Mouse (Mus musculus): ENCODE data around the gene Pskh1. TPM values are rescaled to one million over a fixed set of nuclear protein-coding genes. Genes with fewer than 3 reads are reported as not detected.

Pskh1 gene
- polyA plus RNA-seq, 1 experiment from 2014 or later: 13.4 TPM

- peak overlapping the region; percentile 97 for H3K4me2 ChIP-seq (replicated peaks; ENCODE audit: low read depth)
- whole genome bisulfite sequencing: 24% methylated on average over 8 of the region's 8 CpGs
- no peaks in the 10 kb centered on the region for H3K27me3 ChIP-seq (ENCODE audit: control insufficient read depth, insufficient read depth, low read length)
- H3K36me3 ChIP-seq (ENCODE audit: control insufficient read depth, insufficient read depth, low read length): no peaks in the 10 kb centered on the region
- DNase-seq (ENCODE audit: low spot score) (no peak), ATAC-seq (ENCODE audit: low FRiP score, low TSS enrichment) (no peak)
- H3K4me3 ChIP-seq (ENCODE audit: low read depth, low read length): peak overlapping the region; percentile 73; the same call in 1 of the 2 replicates
- peaks cover 4% of the 10 kb centered on the region; the same call in 1 of the 2 replicates for H3K4me1 ChIP-seq (replicated peaks; ENCODE audit: control insufficient read depth, insufficient read depth)
- no peak for TF ChIP-seq EP300 (optimal IDR thresholded peaks at IDR 0.05)
- no peak for TF ChIP-seq CTCF (IDR thresholded peaks at IDR 0.05; ENCODE audit: low read depth)
- no peak overlapping the region for H3K9ac ChIP-seq (ENCODE audit: low read length)
- H3K9me3 ChIP-seq (ENCODE audit: control insufficient read depth, low read length): no peaks in the 10 kb centered on the region
- peak overlapping the region; percentile 56; the same call in 1 of the 2 replicates for H3K27ac ChIP-seq (replicated peaks)
Observed at GRCm38 (mm10) chr8:105854303-105854702, 45.9 kb upstream of the Pskh1 start.

- DNase-seq (ENCODE audit: low spot score): peak; percentile 96
- Histone ChIP-seq H3K4me2 (replicated peaks; ENCODE audit: low read depth) (peak within 1 kb of the TSS; percentile 97), H3K9me3 (ENCODE audit: control insufficient read depth, low read length) (no peaks in the 10 kb centered on the region), H3K27ac (replicated peaks) (peak within 1 kb of the TSS; percentile 91), H3K4me3 (ENCODE audit: low read depth, low read length) (peak within 1 kb of the TSS; percentile 73), H3K9ac (ENCODE audit: low read length) (peak within 1 kb of the TSS; percentile 79), H3K4me1 (replicated peaks; ENCODE audit: control insufficient read depth, insufficient read depth) (peaks cover 4% of the 10 kb centered on the region; the same call in 1 of the 2 replicates), H3K27me3 (ENCODE audit: control insufficient read depth, insufficient read depth, low read length) (no peaks in the 10 kb centered on the region), H3K36me3 (ENCODE audit: control insufficient read depth, insufficient read depth, low read length) (no peaks in the 10 kb centered on the region)
- under 1% methylated on average over 43 of the region's 43 CpGs for WGBS
- TF ChIP-seq CTCF (IDR thresholded peaks at IDR 0.05; ENCODE audit: low read depth) (peak; percentile 87), EP300 (optimal IDR thresholded peaks at IDR 0.05) (peak; percentile 47)
- peak; percentile 94 for ATAC-seq (ENCODE audit: low FRiP score, low TSS enrichment)
Observed at GRCm38 (mm10) chr8:105854715-105855216, 45.5 kb upstream of the Pskh1 start, which contains the start of gene Thap11. Thap11 (plus strand) TSS chr8:105855132.

- Histone ChIP-seq H3K4me1 (replicated peaks; ENCODE audit: control insufficient read depth, insufficient read depth) (peaks cover 2% of the 10 kb centered on the region; the same call in 1 of the 2 replicates), H3K9ac (ENCODE audit: low read length) (peak overlapping the region; percentile 79), H3K27ac (replicated peaks) (peak overlapping the region; percentile 91), H3K4me3 (ENCODE audit: low read depth, low read length) (peak overlapping the region; percentile 73), H3K9me3 (ENCODE audit: control insufficient read depth, low read length) (no peaks in the 10 kb centered on the region), H3K36me3 (ENCODE audit: control insufficient read depth, insufficient read depth, low read length) (no peaks in the 10 kb centered on the region), H3K4me2 (replicated peaks; ENCODE audit: low read depth) (peak overlapping the region; percentile 97), H3K27me3 (ENCODE audit: control insufficient read depth, insufficient read depth, low read length) (no peaks in the 10 kb centered on the region)
- under 1% methylated on average over 64 of the region's 71 CpGs for WGBS
- no peak for DNase-seq (ENCODE audit: low spot score)
- peak; percentile 63 for ATAC-seq (ENCODE audit: low FRiP score, low TSS enrichment)
- TF ChIP-seq CTCF (IDR thresholded peaks at IDR 0.05; ENCODE audit: low read depth) (peak; percentile 29; the same call in 1 of the 2 replicates), EP300 (optimal IDR thresholded peaks at IDR 0.05) (no peak)
Observed at GRCm38 (mm10) chr8:105855248-105856167, 44.7 kb upstream of the Pskh1 start.

GRCm38 (mm10) chr8:105856168-105856835 lies 43.9 kb upstream of the Pskh1 start:
- DNase-seq (ENCODE audit: low spot score) (no peak), ATAC-seq (ENCODE audit: low FRiP score, low TSS enrichment) (no peak)
- TF ChIP-seq CTCF (IDR thresholded peaks at IDR 0.05; ENCODE audit: low read depth) (no peak), EP300 (optimal IDR thresholded peaks at IDR 0.05) (no peak)
- Histone ChIP-seq H3K9me3 (ENCODE audit: control insufficient read depth, low read length) (no peaks in the 10 kb centered on the region), H3K9ac (ENCODE audit: low read length) (peak overlapping the region; percentile 79), H3K4me2 (replicated peaks; ENCODE audit: low read depth) (peak overlapping the region; percentile 97), H3K27me3 (ENCODE audit: control insufficient read depth, insufficient read depth, low read length) (no peaks in the 10 kb centered on the region), H3K4me1 (replicated peaks; ENCODE audit: control insufficient read depth, insufficient read depth) (peaks cover 2% of the 10 kb centered on the region; the same call in 1 of the 2 replicates), H3K4me3 (ENCODE audit: low read depth, low read length) (peak overlapping the region; percentile 73), H3K27ac (replicated peaks) (peak overlapping the region; percentile 91), H3K36me3 (ENCODE audit: control insufficient read depth, insufficient read depth, low read length) (no peaks in the 10 kb centered on the region)
- 12% methylated on average over 15 of the region's 15 CpGs for WGBS

GRCm38 (mm10) chr8:105858495-105858894 lies 41.7 kb upstream of the Pskh1 start:
- no peak for DNase-seq (ENCODE audit: low spot score)
- WGBS: 83% methylated on average over 5 of the region's 5 CpGs
- H3K9ac ChIP-seq (ENCODE audit: low read length): no peak overlapping the region

More at GRCm38 (mm10) chr8:105858495-105858894, 41.7 kb upstream of the Pskh1 start:
- no peaks in the 10 kb centered on the region; the same call in 1 of the 2 replicates for H3K36me3 ChIP-seq (ENCODE audit: control insufficient read depth, insufficient read depth, low read length)
- peaks cover 11% of the 10 kb centered on the region; the same call in 1 of the 2 replicates for H3K4me1 ChIP-seq (replicated peaks; ENCODE audit: control insufficient read depth, insufficient read depth)
- H3K27ac ChIP-seq (replicated peaks): no peak overlapping the region
- no peaks in the 10 kb centered on the region for H3K27me3 ChIP-seq (ENCODE audit: control insufficient read depth, insufficient read depth, low read length)
- no peak overlapping the region for H3K4me3 ChIP-seq (ENCODE audit: low read depth, low read length)
- ATAC-seq (ENCODE audit: low FRiP score, low TSS enrichment): no peak
- H3K4me2 ChIP-seq (replicated peaks; ENCODE audit: low read depth): no peak overlapping the region
- no peaks in the 10 kb centered on the region for H3K9me3 ChIP-seq (ENCODE audit: control insufficient read depth, low read length)
- TF ChIP-seq CTCF (IDR thresholded peaks at IDR 0.05; ENCODE audit: low read depth) (no peak), EP300 (optimal IDR thresholded peaks at IDR 0.05) (no peak)
